Mouse (Mus musculus) kidney, adult 2 months (tissue): ENCODE results near the gene Zbtb18.

Experiments
- CTCF ChIP-seq: fragments of 200-500 bp; conservative IDR thresholded peaks from 2 replicates; pipeline ENCODE4 v1.5.1; 2011; ENCODE audit warnings: low read depth, mild to moderate bottlenecking, control low read depth, low read length, moderate library complexity, mixed read lengths; ENCODE audit not compliant: insufficient read depth, insufficient read length
- POLR2A ChIP-seq: fragments of 200-500 bp; IDR thresholded peaks from one replicate; pipeline ENCODE4 v1.6.1; 2011; ENCODE audit warnings: low read depth, low read length, control low read depth

- TF ChIP-seq POLR2A (no peak), CTCF (no peak)
These were observed 13.3 kb downstream of the Zbtb18 start for GRCm38 (mm10) chr1:177455466-177455865.
